Mouse (Mus musculus): ENCODE data around the gene Bcat2. TPM values are rescaled to one million over a fixed set of nuclear protein-coding genes. Genes with fewer than 3 reads are reported as not detected.

Gene Bcat2
- polyA plus RNA-seq, 1 experiment from 2014 or later, result 29.4 TPM

- no peak overlapping the region for H3K9ac ChIP-seq (replicated peaks; ENCODE audit: low read depth)
- DNase-seq (ENCODE audit: low spot score) (peak; percentile 28), ATAC-seq (no peak)
- no peak overlapping the region for H3K27ac ChIP-seq (ENCODE audit: low read length)
- H3K9me3 ChIP-seq (ENCODE audit: low read length), result no peaks in the 10 kb centered on the region
- H3K4me2 ChIP-seq (replicated peaks; ENCODE audit: low read depth, low read length), result no peak overlapping the region
- H3K36me3 ChIP-seq (ENCODE audit: insufficient read depth, low read length), result no peaks in the 10 kb centered on the region
- H3K27me3 ChIP-seq (replicated peaks; ENCODE audit: insufficient read depth, low read length), result no peaks in the 10 kb centered on the region
- TF ChIP-seq CTCF (IDR thresholded peaks at IDR 0.05) (peak; percentile 42), EP300 (IDR thresholded peaks at IDR 0.05) (no peak)
- 59% methylated on average over 3 of the region's 3 CpGs for WGBS
- no peak overlapping the region for H3K4me3 ChIP-seq (ENCODE audit: low read depth, low read length)
- H3K4me1 ChIP-seq (ENCODE audit: insufficient read depth, low read depth, low read length), result no peaks in the 10 kb centered on the region
Observed at GRCm38 (mm10) chr7:45590874-45591273, 20.9 kb downstream of the Bcat2 start.

GRCm38 (mm10) chr7:45591880-45592279 is 21.9 kb downstream of the Bcat2 start:
- Histone ChIP-seq H3K9me3 (ENCODE audit: low read length) (no peaks in the 10 kb centered on the region), H3K36me3 (ENCODE audit: insufficient read depth, low read length) (no peaks in the 10 kb centered on the region), H3K4me1 (ENCODE audit: insufficient read depth, low read depth, low read length) (no peaks in the 10 kb centered on the region), H3K27me3 (replicated peaks; ENCODE audit: insufficient read depth, low read length) (no peaks in the 10 kb centered on the region), H3K4me3 (ENCODE audit: low read depth, low read length) (no peak overlapping the region), H3K9ac (replicated peaks; ENCODE audit: low read depth) (no peak overlapping the region), H3K4me2 (replicated peaks; ENCODE audit: low read depth, low read length) (no peak overlapping the region), H3K27ac (ENCODE audit: low read length) (no peak overlapping the region)
- no peak for TF ChIP-seq EP300 (IDR thresholded peaks at IDR 0.05)
- no peak for TF ChIP-seq CTCF (IDR thresholded peaks at IDR 0.05)
- ATAC-seq (no peak), DNase-seq (ENCODE audit: low spot score) (no peak)
- 67% methylated on average over 7 of the region's 7 CpGs for WGBS

- no peaks in the 10 kb centered on the region for H3K27me3 ChIP-seq (replicated peaks; ENCODE audit: insufficient read depth, low read length)
- peak; percentile 85 for DNase-seq (ENCODE audit: low spot score)
- ATAC-seq, result no peak
- H3K4me1 ChIP-seq (ENCODE audit: insufficient read depth, low read depth, low read length), result no peaks in the 10 kb centered on the region
- WGBS, result 16% methylated on average over 10 of the region's 10 CpGs
- no peaks in the 10 kb centered on the region for H3K9me3 ChIP-seq (ENCODE audit: low read length)
- H3K4me2 ChIP-seq (replicated peaks; ENCODE audit: low read depth, low read length), result no peak overlapping the region
- TF ChIP-seq CTCF (IDR thresholded peaks at IDR 0.05), result peak; percentile 94
- no peak for TF ChIP-seq EP300 (IDR thresholded peaks at IDR 0.05)
- no peaks in the 10 kb centered on the region for H3K36me3 ChIP-seq (ENCODE audit: insufficient read depth, low read length)
- no peak overlapping the region for H3K27ac ChIP-seq (ENCODE audit: low read length)
- H3K4me3 ChIP-seq (ENCODE audit: low read depth, low read length), result no peak overlapping the region
- H3K9ac ChIP-seq (replicated peaks; ENCODE audit: low read depth), result no peak overlapping the region
Observed at GRCm38 (mm10) chr7:45593118-45593815, 23.3 kb downstream of the Bcat2 start.

GRCm38 (mm10) chr7:45595176-45595575 is 25.2 kb downstream of the Bcat2 start:
- Histone ChIP-seq H3K27me3 (replicated peaks; ENCODE audit: insufficient read depth, low read length) (no peaks in the 10 kb centered on the region), H3K4me3 (ENCODE audit: low read depth, low read length) (no peak overlapping the region), H3K4me2 (replicated peaks; ENCODE audit: low read depth, low read length) (no peak overlapping the region), H3K9me3 (ENCODE audit: low read length) (no peaks in the 10 kb centered on the region), H3K27ac (ENCODE audit: low read length) (no peak overlapping the region), H3K4me1 (ENCODE audit: insufficient read depth, low read depth, low read length) (no peaks in the 10 kb centered on the region), H3K9ac (replicated peaks; ENCODE audit: low read depth) (no peak overlapping the region), H3K36me3 (ENCODE audit: insufficient read depth, low read length) (no peaks in the 10 kb centered on the region)
- DNase-seq (ENCODE audit: low spot score) (no peak), ATAC-seq (no peak)
- 85% methylated on average over 4 of the region's 4 CpGs for WGBS
- no peak for TF ChIP-seq EP300 (IDR thresholded peaks at IDR 0.05)
- no peak for TF ChIP-seq CTCF (IDR thresholded peaks at IDR 0.05)

GRCm38 (mm10) chr7:45596107-45596506 is 26.2 kb downstream of the Bcat2 start:
- Histone ChIP-seq H3K27me3 (replicated peaks; ENCODE audit: insufficient read depth, low read length) (no peaks in the 10 kb centered on the region), H3K36me3 (ENCODE audit: insufficient read depth, low read length) (no peaks in the 10 kb centered on the region), H3K9ac (replicated peaks; ENCODE audit: low read depth) (no peak overlapping the region), H3K4me1 (ENCODE audit: insufficient read depth, low read depth, low read length) (no peaks in the 10 kb centered on the region), H3K4me2 (replicated peaks; ENCODE audit: low read depth, low read length) (no peak overlapping the region), H3K27ac (ENCODE audit: low read length) (no peak overlapping the region), H3K9me3 (ENCODE audit: low read length) (no peaks in the 10 kb centered on the region), H3K4me3 (ENCODE audit: low read depth, low read length) (no peak overlapping the region)
- WGBS, result 91% methylated on average over 1 of the region's 1 CpGs
- ATAC-seq, result no peak
- no peak for TF ChIP-seq EP300 (IDR thresholded peaks at IDR 0.05)
- TF ChIP-seq CTCF (IDR thresholded peaks at IDR 0.05), result no peak
- no peak for DNase-seq (ENCODE audit: low spot score)

GRCm38 (mm10) chr7:45597013-45597412 is 27.1 kb downstream of the Bcat2 start:
- H3K36me3 ChIP-seq (ENCODE audit: insufficient read depth, low read length), result no peaks in the 10 kb centered on the region
- WGBS, result 87% methylated on average over 5 of the region's 5 CpGs
- H3K4me3 ChIP-seq (ENCODE audit: low read depth, low read length), result no peak overlapping the region
- ATAC-seq (no peak), DNase-seq (ENCODE audit: low spot score) (no peak)
- no peak overlapping the region for H3K9ac ChIP-seq (replicated peaks; ENCODE audit: low read depth)
- H3K27me3 ChIP-seq (replicated peaks; ENCODE audit: insufficient read depth, low read length), result no peaks in the 10 kb centered on the region
- H3K4me1 ChIP-seq (ENCODE audit: insufficient read depth, low read depth, low read length), result no peaks in the 10 kb centered on the region
- no peaks in the 10 kb centered on the region for H3K9me3 ChIP-seq (ENCODE audit: low read length)
- no peak overlapping the region for H3K4me2 ChIP-seq (replicated peaks; ENCODE audit: low read depth, low read length)
- TF ChIP-seq CTCF (IDR thresholded peaks at IDR 0.05) (no peak), EP300 (IDR thresholded peaks at IDR 0.05) (no peak)
- no peak overlapping the region for H3K27ac ChIP-seq (ENCODE audit: low read length)
